Mouse (Mus musculus): Measurements from ENCODE around the gene Kti12. TPM values are rescaled to one million over a fixed set of nuclear protein-coding genes. Genes with fewer than 3 reads are reported as not detected.

Gene Kti12
- 54.8 TPM in 2 replicates for polyA plus RNA-seq (2015; fragmentation: Nextera tagmentation; extraction: Ambion mirVana)

DNA sequence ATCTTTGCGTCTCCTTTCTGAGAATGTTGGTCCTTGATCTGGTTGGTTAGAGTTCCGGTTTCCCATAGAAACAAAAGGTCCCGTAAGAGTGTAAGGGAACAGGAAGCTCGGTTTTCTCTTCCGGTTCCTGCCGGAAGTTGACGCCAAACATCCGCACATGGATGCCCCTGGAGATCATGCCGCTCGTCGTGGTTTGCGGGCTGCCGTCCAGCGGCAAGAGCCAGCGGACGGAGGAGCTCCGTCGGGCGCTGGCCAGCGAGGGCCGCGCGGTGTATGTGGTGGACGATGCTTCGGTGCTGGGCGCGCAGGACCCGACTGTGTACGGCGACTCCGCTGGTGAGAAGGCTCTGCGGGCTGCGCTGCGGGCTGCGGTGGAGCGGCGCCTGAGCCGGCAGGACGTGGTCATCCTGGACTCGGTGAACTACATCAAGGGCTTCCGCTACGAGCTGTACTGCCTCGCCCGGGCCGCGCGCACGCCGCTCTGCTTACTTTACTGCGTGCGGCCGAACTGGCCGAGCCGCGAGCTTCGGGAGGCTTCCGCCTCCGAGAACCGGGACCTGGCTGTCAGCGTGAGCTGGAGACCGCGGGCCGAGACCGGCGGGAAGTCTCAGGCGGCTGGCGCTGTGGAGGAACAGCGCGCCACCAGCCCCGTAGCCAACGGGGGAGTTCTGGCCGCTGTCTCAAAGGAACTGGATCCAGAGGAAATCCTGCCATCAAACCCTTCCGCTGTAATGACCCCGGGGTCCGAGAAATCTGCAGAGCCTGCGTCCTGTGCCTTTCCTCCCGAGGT is at the start of gene Kti12:
Kti12 (plus strand) TSS at position 71 of the 790 bp plus-strand sequence.
- Histone ChIP-seq H3K4me2 (peak within 1 kb of the TSS; percentile 79), H3K4me3 (replicated peaks) (peak within 1 kb of the TSS; percentile 81), H3K4me1 (peaks cover 6% of the 10 kb centered on the region; the same call in 1 of the 2 replicates), H3K9me3 (no peaks in the 10 kb centered on the region), H3K27me3 (replicated peaks) (no peaks in the 10 kb centered on the region), H3K27ac (peak within 1 kb of the TSS; percentile 88), H3K9ac (peak within 1 kb of the TSS; percentile 58), H3K36me3 (no peaks in the 10 kb centered on the region)
- WGBS: under 1% methylated on average over 77 of the region's 77 CpGs
- peak; percentile 87 for ATAC-seq (ENCODE audit: insufficient read depth, low FRiP score, low read depth)

GRCm38 (mm10) chr4:108798083-108798830 is 49.3 kb upstream of the Kti12 start:
- Histone ChIP-seq H3K27ac (no peak overlapping the region), H3K36me3 (no peaks in the 10 kb centered on the region), H3K9me3 (no peaks in the 10 kb centered on the region), H3K27me3 (replicated peaks) (no peaks in the 10 kb centered on the region), H3K9ac (no peak overlapping the region), H3K4me3 (replicated peaks) (no peak overlapping the region), H3K4me1 (0 out of 2 replicates have a peak, but pooled peaks cover 6% of the 10 kb centered on the region), H3K4me2 (no peak overlapping the region)
- 53% methylated on average over 2 of the region's 2 CpGs for WGBS
- ATAC-seq (ENCODE audit: insufficient read depth, low FRiP score, low read depth): no peak; the same call in 1 of the 2 replicates

- no peak overlapping the region for H3K9ac ChIP-seq
- no peaks in the 10 kb centered on the region for H3K9me3 ChIP-seq
- H3K27ac ChIP-seq: no peak overlapping the region
- ATAC-seq (ENCODE audit: insufficient read depth, low FRiP score, low read depth): no peak
- no peak overlapping the region for H3K4me3 ChIP-seq (replicated peaks)
- H3K4me1 ChIP-seq: 0 out of 2 replicates have a peak, but pooled peaks cover 6% of the 10 kb centered on the region
- H3K4me2 ChIP-seq: no peak overlapping the region
- WGBS: 74% methylated on average over 2 of the region's 2 CpGs
- no peaks in the 10 kb centered on the region for H3K27me3 ChIP-seq (replicated peaks)
- H3K36me3 ChIP-seq: no peaks in the 10 kb centered on the region
Observed at GRCm38 (mm10) chr4:108803535-108803934, 44.0 kb upstream of the Kti12 start.

DNA sequence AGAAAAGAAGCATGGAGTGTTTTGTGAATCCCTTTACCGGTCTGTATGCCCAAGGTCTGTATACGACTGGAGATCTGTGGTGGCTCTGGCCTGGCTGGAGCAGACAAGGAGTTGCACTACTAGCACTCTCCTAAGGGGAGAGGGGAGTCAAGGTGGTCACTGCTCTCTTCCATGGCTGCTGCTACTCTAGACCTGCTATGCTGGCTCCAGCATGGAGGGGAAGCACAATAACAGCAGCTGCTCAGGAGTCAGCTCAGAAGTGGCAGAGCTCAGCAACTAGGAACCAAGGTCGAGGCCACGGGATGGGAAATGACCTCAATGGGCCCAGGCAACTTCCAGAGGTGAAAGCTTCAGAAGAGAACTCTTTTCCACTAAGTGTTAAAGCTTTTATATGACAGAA is 36.4 kb upstream of the Kti12 start:
- H3K27ac ChIP-seq: no peak overlapping the region
- no peak for ATAC-seq (ENCODE audit: insufficient read depth, low FRiP score, low read depth)
- WGBS: 60% methylated on average over 4 of the region's 4 CpGs
- H3K27me3 ChIP-seq (replicated peaks): no peaks in the 10 kb centered on the region
- no peak overlapping the region for H3K9ac ChIP-seq
- no peaks in the 10 kb centered on the region for H3K36me3 ChIP-seq
- H3K4me3 ChIP-seq (replicated peaks): no peak overlapping the region
- no peak overlapping the region for H3K4me2 ChIP-seq
- H3K4me1 ChIP-seq: no peaks in the 10 kb centered on the region
- no peaks in the 10 kb centered on the region for H3K9me3 ChIP-seq

DNA sequence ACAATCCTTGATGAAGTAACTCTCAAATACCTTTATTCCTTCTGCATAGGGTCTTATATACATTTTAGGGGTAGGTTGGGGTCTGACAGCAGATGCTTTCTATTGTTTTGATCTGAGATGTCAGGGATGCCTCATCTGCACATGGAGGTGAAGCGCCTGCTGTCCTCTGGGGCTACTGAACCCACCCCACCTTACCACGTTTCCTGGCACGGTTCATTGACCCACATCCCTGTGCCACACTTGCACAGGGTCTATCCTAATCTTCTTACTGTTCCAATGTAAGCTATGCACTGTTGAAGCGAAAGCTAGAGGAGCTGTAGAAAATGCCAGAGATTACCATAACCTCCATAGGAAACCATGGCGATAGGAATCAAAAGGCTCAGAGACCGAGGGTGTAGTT is 36.0 kb upstream of the Kti12 start:
- Histone ChIP-seq H3K27ac (no peak overlapping the region), H3K36me3 (no peaks in the 10 kb centered on the region), H3K4me3 (replicated peaks) (no peak overlapping the region), H3K9me3 (no peaks in the 10 kb centered on the region), H3K4me2 (no peak overlapping the region), H3K4me1 (no peaks in the 10 kb centered on the region), H3K27me3 (replicated peaks) (no peaks in the 10 kb centered on the region), H3K9ac (no peak overlapping the region)
- ATAC-seq (ENCODE audit: insufficient read depth, low FRiP score, low read depth): no peak
- 72% methylated on average over 6 of the region's 6 CpGs for whole genome bisulfite sequencing

DNA sequence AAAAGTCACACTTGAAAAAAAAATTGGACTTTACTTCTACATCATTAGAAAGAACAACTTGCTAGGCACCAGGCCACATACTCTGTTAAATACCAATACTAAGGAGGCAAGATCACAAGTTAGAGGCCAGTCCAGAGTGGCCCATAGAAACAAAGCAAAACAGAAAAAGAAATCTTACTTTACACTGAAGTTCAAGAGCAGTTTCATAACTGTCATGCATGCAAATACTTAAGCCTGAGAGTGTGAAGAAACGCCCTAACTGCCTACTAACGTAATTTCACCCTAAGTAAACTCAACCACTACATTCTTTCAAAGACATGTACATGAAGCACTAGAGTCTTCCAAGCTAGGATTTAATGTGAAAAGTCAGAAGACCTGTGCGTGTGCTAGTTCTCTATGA is 21.9 kb upstream of the Kti12 start:
- no peak for ATAC-seq (ENCODE audit: insufficient read depth, low FRiP score, low read depth)
- Histone ChIP-seq H3K27ac (no peak overlapping the region), H3K4me2 (no peak overlapping the region), H3K9me3 (no peaks in the 10 kb centered on the region), H3K36me3 (peaks cover 32% of the 10 kb centered on the region), H3K4me1 (no peaks in the 10 kb centered on the region), H3K9ac (no peak overlapping the region), H3K27me3 (replicated peaks) (no peaks in the 10 kb centered on the region), H3K4me3 (replicated peaks) (no peak overlapping the region)
- 90% methylated on average over 3 of the region's 3 CpGs for WGBS

GRCm38 (mm10) chr4:108826096-108826495 is 21.5 kb upstream of the Kti12 start:
- no peaks in the 10 kb centered on the region for H3K9me3 ChIP-seq
- no peak overlapping the region for H3K9ac ChIP-seq
- H3K27ac ChIP-seq: no peak overlapping the region
- H3K27me3 ChIP-seq (replicated peaks): no peaks in the 10 kb centered on the region
- peaks cover 32% of the 10 kb centered on the region for H3K36me3 ChIP-seq
- H3K4me1 ChIP-seq: no peaks in the 10 kb centered on the region
- 82% methylated on average over 1 of the region's 1 CpGs for WGBS
- ATAC-seq (ENCODE audit: insufficient read depth, low FRiP score, low read depth): no peak
- H3K4me3 ChIP-seq (replicated peaks): no peak overlapping the region
- H3K4me2 ChIP-seq: no peak overlapping the region

- Histone ChIP-seq H3K36me3 (peaks cover 32% of the 10 kb centered on the region), H3K9ac (no peak overlapping the region), H3K4me3 (replicated peaks) (no peak overlapping the region), H3K27me3 (replicated peaks) (no peaks in the 10 kb centered on the region), H3K9me3 (no peaks in the 10 kb centered on the region), H3K27ac (no peak overlapping the region), H3K4me1 (no peaks in the 10 kb centered on the region), H3K4me2 (no peak overlapping the region)
- no peak for ATAC-seq (ENCODE audit: insufficient read depth, low FRiP score, low read depth)
- 82% methylated on average over 2 of the region's 2 CpGs for WGBS
Observed at GRCm38 (mm10) chr4:108826643-108827042, 20.9 kb upstream of the Kti12 start.

DNA sequence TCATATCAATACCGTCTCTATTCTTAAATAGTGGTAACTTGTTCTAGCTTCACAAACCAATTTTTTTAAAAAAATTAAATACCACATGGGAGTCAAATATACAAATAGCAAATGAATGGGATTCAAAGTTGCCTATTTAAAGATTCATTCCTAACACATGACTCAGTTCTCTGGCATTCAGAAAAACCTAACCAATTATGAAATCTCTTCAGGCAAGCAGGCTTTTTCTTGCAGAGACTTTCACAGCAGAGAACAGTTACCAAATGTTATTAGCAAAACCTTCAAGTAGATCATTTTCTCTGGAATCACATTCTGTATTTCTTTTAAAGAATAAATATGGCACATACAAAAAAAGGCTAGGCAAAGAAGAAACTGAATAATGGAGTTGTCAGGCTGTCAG is 16.9 kb upstream of the Kti12 start:
- H3K27me3 ChIP-seq (replicated peaks): no peaks in the 10 kb centered on the region
- no peak overlapping the region for H3K4me2 ChIP-seq
- peaks cover 13% of the 10 kb centered on the region for H3K36me3 ChIP-seq
- no peak overlapping the region for H3K27ac ChIP-seq
- H3K4me1 ChIP-seq: peaks cover 8% of the 10 kb centered on the region; the same call in 1 of the 2 replicates
- H3K9ac ChIP-seq: no peak overlapping the region
- WGBS: 73% methylated on average over 1 of the region's 1 CpGs
- H3K9me3 ChIP-seq: no peaks in the 10 kb centered on the region
- no peak for ATAC-seq (ENCODE audit: insufficient read depth, low FRiP score, low read depth)
- no peak overlapping the region for H3K4me3 ChIP-seq (replicated peaks)

DNA sequence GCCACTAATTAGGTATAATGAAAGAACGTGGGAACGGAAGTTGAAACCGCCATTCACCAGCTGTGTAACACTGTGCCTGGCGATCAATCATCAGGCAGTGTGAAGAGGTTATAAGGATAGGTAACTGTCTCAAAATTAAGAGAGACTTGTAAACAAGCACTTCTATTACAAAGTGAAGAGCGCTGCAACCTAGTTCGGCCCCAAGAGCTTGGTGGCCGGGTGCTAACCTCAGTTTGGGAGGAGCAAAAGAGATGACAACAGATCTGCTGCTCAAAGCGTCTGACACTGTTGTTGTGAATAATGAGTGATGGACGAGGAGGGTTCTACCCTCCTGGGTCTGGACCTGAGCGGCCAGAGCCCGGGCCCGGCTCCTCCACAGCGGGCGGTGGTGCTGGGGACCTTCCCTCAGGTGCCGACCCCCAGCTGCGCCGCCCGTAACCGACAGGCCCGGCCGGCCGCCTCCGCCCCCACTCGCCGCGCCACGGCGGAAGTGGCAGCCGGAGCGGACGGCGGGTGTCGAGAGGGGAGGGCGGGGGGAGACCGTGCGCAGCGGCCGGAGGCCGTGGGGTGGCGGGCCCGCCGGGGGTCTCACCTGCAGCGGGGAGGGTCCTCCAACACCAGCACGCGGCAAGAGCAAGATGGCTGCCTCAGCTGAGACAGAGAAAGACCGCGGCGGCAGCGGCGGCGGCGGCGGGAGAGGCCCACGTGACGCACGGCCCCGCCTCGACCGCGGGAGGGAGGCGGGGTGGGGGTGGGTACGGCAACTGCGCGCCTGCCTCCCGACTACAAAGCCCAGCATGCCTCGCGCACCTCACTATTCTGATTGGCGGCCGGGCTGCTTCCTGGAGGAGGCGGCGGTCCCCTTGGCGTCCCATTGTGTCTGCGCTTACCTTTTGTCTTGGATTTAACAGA is 14.4 kb upstream of the Kti12 start, which contains the start of gene Btf3l4:
Btf3l4 (minus strand) TSS at position 699 of the 912 bp plus-strand sequence.
- WGBS: under 1% methylated on average over 57 of the region's 73 CpGs
- Histone ChIP-seq H3K4me1 (peaks cover 9% of the 10 kb centered on the region; the same call in 1 of the 2 replicates), H3K27ac (peak within 1 kb of the TSS; percentile 99), H3K36me3 (0 out of 2 replicates have a peak, but pooled peaks cover 5% of the 10 kb centered on the region), H3K27me3 (replicated peaks) (no peaks in the 10 kb centered on the region), H3K9ac (peak within 1 kb of the TSS; percentile 90), H3K4me3 (replicated peaks) (peak within 1 kb of the TSS; percentile 89), H3K9me3 (no peaks in the 10 kb centered on the region), H3K4me2 (peak within 1 kb of the TSS; percentile 76)
- peak; percentile 95 for ATAC-seq (ENCODE audit: insufficient read depth, low FRiP score, low read depth)

DNA sequence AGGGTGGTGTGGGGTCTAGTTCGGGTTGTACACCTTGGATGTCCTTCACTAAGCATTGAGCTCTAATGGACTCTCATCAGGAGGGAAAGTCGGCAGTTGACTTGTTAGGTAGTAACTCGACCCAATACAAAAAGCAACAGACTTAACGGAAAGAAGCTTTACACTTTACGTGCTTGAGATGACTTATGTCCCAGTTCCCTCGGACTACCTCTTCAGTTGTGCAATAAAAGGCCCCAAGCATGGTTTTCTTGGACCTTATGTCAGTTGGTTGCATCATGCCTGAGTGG is 13.8 kb upstream of the Kti12 start:
- WGBS: 0% methylated on average over 6 of the region's 6 CpGs
- H3K36me3 ChIP-seq: 0 out of 2 replicates have a peak, but pooled peaks cover 5% of the 10 kb centered on the region

More for the DNA sequence above, 13.8 kb upstream of the Kti12 start:
- no peaks in the 10 kb centered on the region for H3K27me3 ChIP-seq (replicated peaks)
- peak overlapping the region; percentile 76 for H3K4me2 ChIP-seq
- no peaks in the 10 kb centered on the region for H3K9me3 ChIP-seq
- no peak for ATAC-seq (ENCODE audit: insufficient read depth, low FRiP score, low read depth)
- peak overlapping the region; percentile 89 for H3K4me3 ChIP-seq (replicated peaks)
- H3K27ac ChIP-seq: peak overlapping the region; percentile 99
- peak overlapping the region; percentile 54 for H3K9ac ChIP-seq
- peaks cover 9% of the 10 kb centered on the region; the same call in 1 of the 2 replicates for H3K4me1 ChIP-seq

Measured in stomach, embryonic 15.5 days (tissue).